Mouse (Mus musculus): Measurements from ENCODE around the gene Mterf1a.
"Not testable (repeated sequence)": the region's sequence is repeated elsewhere in the genome, so short reads cannot be mapped to it uniquely, and the experiment has no call there.

The Mterf1a gene

GRCm38 (mm10) chr5:3893459-3894293, at the start of gene Mterf1a:
Gene Mterf1a, minus strand, starts transcription at chr5:3893933.
- DNase-seq, result peak; percentile 32 to 47

DNA sequence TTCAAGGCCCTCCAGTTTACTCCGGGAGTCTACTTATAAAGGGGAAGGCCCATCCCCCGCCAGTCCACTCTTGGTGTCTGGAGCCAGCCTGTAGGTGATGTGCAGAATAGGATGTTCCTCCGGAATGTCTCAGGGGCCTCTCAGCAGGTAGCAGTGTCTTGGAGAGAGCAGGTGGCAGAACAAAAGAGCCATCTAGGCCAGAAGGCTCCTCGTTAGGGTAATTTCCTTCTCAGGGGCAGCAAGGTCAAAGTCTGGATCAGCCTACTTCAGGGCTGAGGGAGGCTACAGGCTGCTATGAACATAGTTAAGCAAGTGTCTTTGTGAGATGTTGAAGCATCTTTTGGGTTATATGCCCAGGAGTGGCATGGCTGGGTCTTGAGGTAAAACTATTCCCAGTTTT, 49.4 kb upstream of the Mterf1a start:
- DNase-seq, result not testable (repeated sequence)

- DNase-seq, result no peak
These were observed 47.5 kb upstream of the Mterf1a start for GRCm38 (mm10) chr5:3941240-3941639.

DNA sequence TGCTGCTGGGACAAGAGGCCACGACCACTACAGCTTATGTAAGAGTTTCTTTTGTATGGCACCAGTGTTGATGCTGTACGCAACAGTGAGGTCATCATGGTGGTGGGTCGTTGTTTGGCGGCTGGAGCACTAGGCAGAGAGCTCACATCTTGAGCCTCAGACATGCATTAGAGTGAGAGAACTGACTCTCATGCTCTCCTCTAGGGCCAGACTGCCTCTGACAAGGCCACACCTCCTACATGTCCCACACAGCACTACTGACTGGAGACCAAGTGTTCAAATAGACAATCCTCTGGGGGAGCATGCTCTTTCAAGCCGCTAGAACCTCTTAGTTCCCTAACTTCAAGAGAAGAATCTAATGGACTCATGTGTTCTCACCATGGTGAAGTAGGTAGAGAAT, 45.6 kb upstream of the Mterf1a start:
- no peak for DNase-seq

DNA sequence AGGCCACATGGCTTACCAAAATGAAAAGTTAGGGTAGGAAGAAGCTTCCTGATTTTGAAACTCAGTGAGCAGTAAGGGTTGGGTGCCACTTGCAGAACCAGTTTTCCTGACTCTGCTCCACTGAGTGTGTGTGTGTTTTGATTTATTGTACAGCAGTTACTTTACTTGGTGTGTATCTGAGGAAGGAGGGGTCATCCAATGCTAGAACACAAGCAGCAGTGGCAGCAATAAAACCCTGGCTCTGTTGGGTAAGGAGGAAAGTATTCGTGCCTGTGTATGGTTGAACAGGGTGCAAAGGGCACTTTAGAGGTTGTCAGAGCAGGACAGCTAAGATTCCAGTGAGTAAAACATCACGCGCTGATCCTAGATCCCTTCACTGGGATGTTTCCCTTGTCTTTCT, 45.2 kb upstream of the Mterf1a start:
- DNase-seq, result peak; percentile 34 to 35

- DNase-seq, result no peak
These were observed 42.2 kb upstream of the Mterf1a start for GRCm38 (mm10) chr5:3935778-3936554.

GRCm38 (mm10) chr5:3935266-3935665, 41.5 kb upstream of the Mterf1a start:
- no peak for DNase-seq

DNA sequence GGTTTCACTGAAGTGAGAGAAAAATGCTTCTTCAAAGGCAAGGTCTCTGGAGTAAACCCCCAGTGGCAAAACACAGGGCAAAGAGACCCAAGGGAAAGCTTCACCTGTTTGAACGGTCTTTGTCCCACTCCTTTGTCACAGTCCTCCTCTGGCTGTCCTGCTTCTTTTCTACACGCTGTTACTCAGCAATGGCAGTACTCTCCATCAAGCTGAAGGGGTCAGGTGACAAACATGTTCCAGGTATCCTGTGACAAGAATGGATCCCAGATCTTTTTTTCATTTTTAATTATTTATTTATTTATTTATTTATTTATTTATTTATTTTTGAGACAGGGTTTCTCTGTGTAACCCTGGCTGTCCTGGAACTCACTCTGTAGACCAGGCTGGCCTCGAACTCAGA, 39.8 kb upstream of the Mterf1a start:
- DNase-seq, result no peak

- DNase-seq, result no peak
These were observed 37.9 kb upstream of the Mterf1a start for GRCm38 (mm10) chr5:3931636-3932035.

DNA sequence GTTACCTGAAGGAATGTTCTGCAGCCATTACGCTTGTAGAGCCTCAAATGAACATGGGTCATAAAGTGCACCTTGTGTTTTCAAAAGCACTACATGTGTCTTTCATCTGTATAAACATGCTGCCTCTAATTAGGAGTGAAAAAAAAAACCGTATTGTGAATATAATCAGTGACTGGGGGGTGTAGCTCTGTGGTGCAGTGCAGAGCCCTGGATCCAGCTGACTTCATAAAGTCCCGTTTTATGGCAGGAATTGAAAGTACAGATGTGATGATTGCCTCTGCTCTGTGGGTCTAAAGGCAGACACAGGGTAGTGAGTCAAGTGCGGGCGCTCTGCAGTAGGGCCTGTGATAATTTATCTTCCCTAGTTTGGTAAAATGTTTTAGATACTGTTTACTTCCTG, 37.0 kb upstream of the Mterf1a start:
- DNase-seq, result no peak

DNA sequence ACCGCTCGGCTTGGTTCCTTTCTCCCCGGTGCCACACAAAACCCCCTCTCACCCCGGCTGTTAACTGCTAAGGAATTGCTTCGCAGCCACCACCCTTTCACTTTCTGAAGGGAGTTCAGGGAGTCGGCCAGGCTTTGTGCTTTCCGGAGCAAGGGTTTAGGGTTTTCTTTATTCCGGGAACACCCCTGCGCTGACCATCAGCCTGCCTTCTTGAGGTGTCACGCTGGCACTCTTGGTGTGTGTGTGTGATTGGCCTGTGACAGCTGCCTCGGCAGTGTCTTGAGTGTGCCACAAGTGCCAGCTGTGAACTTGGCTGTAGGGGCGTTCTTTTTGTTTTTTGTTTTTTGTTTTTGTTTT, 34.9 kb upstream of the Mterf1a start:
- peak; percentile 18 to 26 for DNase-seq

DNA sequence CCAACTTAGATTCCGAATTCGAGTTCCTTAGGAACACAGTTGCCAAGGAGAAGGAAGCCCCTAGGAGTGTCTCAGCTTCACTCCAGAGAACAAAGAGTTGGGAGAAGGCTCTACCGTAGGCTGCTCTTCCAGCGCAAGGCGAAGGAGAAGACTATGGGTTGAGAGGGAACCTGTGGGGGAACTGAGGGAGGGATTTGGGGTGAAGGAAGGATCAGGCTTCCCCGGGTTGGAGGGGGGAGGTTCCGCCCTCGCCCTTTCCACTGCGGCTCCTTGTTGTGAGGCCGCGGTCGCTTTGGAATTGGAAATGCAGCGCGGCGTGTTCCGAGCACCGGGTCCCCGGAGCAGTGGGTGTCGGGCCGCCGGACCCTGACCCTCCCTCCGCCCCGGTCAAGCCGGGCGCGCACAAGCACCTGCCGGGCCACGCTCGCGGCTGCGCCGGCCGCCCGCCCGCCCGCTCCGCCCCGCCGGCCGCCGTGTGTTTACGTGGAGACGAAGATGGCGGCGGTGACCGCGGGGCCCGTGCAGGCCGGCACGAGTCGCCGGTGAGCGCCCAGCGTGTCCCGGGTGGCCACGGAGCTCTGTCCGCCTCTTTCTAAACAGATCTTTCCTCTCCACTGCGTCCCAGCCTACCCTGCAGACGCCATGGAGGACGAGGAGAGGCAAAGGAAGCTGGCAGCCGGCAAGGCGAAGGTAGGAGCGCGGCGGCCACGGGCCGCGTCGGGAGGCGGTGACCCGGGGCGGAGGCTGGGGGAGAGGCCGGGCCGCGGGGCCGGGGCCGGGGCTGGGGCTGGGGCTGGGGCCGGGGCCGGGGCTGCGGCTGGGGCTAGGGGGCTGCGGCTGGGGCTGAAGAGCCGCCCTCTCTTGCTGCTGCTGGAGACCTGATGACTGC, 34.3 kb upstream of the Mterf1a start, which contains the start of gene Akap9:
Gene Akap9 (plus strand): TSS at position 254 of the 889 bp plus-strand sequence.
- DNase-seq, result peak; percentile 52 to 73

GRCm38 (mm10) chr5:3926666-3927065, 32.9 kb upstream of the Mterf1a start:
- no peak for DNase-seq

- no peak for DNase-seq
These were observed 28.6 kb upstream of the Mterf1a start for GRCm38 (mm10) chr5:3922350-3922749.

DNA sequence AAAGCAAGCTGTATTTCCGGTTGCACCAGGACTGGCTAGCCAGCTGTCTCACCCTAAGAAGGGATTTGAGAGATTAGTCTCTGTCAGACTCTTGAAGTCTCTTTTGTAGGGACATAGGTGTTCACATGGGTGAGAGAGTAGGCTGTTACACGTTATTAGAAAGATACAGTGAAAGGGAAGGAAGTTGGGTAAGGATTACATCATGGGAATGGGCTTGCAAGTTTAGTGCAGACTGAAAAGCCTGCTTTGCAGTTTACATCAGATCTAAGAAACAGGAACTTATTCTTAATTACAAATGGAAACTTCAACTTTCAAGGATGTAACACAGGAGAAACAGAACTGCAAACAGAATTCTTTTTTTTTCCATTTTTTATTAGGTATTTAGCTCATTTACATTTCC, 11.7 kb upstream of the Mterf1a start:
- DNase-seq, result no peak

DNA sequence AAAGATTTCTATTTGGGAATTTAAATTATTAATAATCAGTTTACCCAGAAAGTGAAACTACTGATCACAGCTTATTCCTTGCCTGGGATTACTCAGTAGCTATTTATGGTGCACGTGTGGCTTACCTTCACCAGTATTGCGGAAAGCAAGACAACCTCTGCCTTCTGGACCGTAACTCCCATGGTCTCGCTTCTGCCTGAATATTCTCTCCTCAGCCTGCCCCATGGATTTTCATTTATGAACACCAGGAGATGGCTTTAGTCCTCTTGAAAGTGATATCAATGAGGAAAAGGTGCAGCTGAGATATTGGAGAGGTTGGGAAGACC, 524 bp upstream of the Mterf1a start:
- not testable (repeated sequence) for DNase-seq

GRCm38 (mm10) chr5:3889201-3889600, 4.5 kb downstream of the Mterf1a start:
- DNase-seq, result no peak

DNA sequence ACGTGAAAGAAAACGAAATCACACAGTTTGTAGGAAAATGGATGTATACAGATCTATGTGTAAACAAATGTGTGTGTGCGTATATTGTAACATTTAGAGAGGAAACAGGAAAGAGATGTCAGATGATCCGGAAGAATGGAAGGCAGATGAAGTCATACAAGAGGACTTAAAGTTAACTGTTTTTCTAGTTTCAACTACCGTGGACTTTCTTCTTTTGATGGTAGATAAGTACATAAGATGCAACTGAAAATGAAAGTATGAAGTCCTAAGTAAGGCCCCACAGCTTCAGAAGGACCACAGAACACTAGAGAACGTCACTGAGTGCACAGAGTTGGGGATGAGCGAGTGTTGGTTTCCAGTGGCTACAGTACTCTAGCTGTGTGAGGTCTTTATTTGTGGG, 6.9 kb downstream of the Mterf1a start:
- not testable (repeated sequence) for DNase-seq

GRCm38 (mm10) chr5:3873485-3873884, 20.2 kb downstream of the Mterf1a start:
- DNase-seq, result no peak

DNA sequence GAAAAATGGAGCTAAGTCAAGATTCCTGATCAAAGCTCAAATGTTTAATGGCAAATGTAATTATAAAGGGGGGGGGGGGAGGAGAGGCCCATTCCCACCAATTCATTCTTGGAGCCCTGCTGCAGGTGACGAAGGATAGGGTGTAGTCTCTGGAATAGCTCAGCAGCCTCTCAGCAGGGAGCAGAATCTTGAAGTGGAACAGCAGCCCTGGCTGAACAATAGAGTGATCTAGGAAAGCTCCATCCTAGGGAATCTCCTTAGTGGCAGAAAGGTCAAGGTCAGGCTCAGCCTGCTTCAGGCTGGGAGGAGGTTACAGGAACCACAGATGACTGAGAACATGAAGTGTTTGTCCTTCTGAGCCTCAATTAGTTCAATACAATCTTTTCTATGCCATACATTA, 21.4 kb downstream of the Mterf1a start:
- DNase-seq, result no peak

GRCm38 (mm10) chr5:3870161-3870560, 23.6 kb downstream of the Mterf1a start:
- DNase-seq, result no peak

GRCm38 (mm10) chr5:3845026-3845425, 48.7 kb downstream of the Mterf1a start, which contains the start of gene Lrrd1:
Gene Lrrd1, plus strand, starts transcription at chr5:3845173.
- DNase-seq, result no peak

Measured in kidney, adult 8-10 months (tissue).